Mouse (Mus musculus): ENCODE results near the gene Tcf7l1.

- no peak for TF ChIP-seq CTCF (IDR thresholded peaks at IDR 0.05; ENCODE audit: control insufficient read depth, insufficient read depth, low read length)
- no peak for TF ChIP-seq POLR2A (IDR thresholded peaks at IDR 0.05; ENCODE audit: borderline replicate concordance, control insufficient read depth, low read depth, low read length)
Measured at GRCm38 (mm10) chr6:72729831-72730559, 59.1 kb downstream of the Tcf7l1 start.

All from bone marrow, adult 2 months (tissue).